Mouse (Mus musculus) stomach, embryonic 14.5 days (tissue): ENCODE measurements around the gene Cnih2. TPM values are rescaled to one million over a fixed set of nuclear protein-coding genes. Genes with fewer than 3 reads are reported as not detected.

ENCODE experiments used
- ATAC-seq: fragments of 200-750 bp; cut with Nextera tagmentation; 2 replicates; pipeline ENCODE4 v1.8.0; 2017; ENCODE audit warnings: low read depth, moderate TSS enrichment; ENCODE audit not compliant: insufficient number of reproducible peaks, insufficient read depth, low FRiP score
- H3K27ac ChIP-seq: fragments of 300-500 bp; sonication (generic); 2 replicates; pipeline ENCODE4 v1.5.1; 2014; ENCODE audit warnings: mild to moderate bottlenecking, low read length, moderate library complexity, mixed read lengths
- H3K27me3 ChIP-seq: fragments of 300-500 bp; sonication (generic); 2 replicates; pipeline ENCODE4 v1.6.1; 2014; ENCODE audit warnings: low read length, control low read depth, mixed read lengths; ENCODE audit not compliant: control insufficient read depth, insufficient read depth
- H3K36me3 ChIP-seq: fragments of 300-500 bp; sonication (generic); 2 replicates; pipeline ENCODE4 v1.6.1; 2014; ENCODE audit warnings: mild to moderate bottlenecking, control low read depth, low read length, moderate library complexity, mixed read lengths; ENCODE audit not compliant: control insufficient read depth, insufficient read depth
- H3K4me1 ChIP-seq: fragments of 300-500 bp; sonication (generic); 2 replicates; pipeline ENCODE4 v1.6.1; 2014; ENCODE audit warnings: low read length, control low read depth, mixed read lengths; ENCODE audit not compliant: control insufficient read depth, insufficient read depth
- H3K4me2 ChIP-seq: fragments of 300-500 bp; sonication (generic); replicated peaks from 2 replicates; pipeline ENCODE4 v1.6.1; 2014; ENCODE audit warnings: low read depth, low read length, control low read depth
- H3K4me3 ChIP-seq: fragments of 300-500 bp; sonication (generic); 2 replicates; pipeline ENCODE4 v1.5.1; 2014; ENCODE audit warnings: low read depth, low read length, control low read depth
- H3K9ac ChIP-seq: fragments of 300-500 bp; sonication (generic); replicated peaks from 2 replicates; pipeline ENCODE4 v1.6.1; 2014; ENCODE audit warnings: low read depth, mild to moderate bottlenecking, control low read depth, low read length, moderate library complexity, mixed read lengths
- H3K9me3 ChIP-seq: fragments of 300-500 bp; sonication (generic); 2 replicates; pipeline ENCODE4 v1.6.1; 2016; ENCODE audit warnings: low read depth, low read length, control low read depth; ENCODE audit not compliant: control insufficient read depth
- WGBS: fragments of 180-500 bp; shearing (Covaris S2); extraction: QIAGEN DNeasy Blood & Tissue Kit; methylation state at CpG from one replicate; pipeline ENCODE4 v1.1.7; 2014; 5-methylcytosine and 5-hydroxymethylcytosine counted together
- polyA plus RNA-seq: library from polyadenylated mRNA; unstranded; fragments of >200 nt; fragmentation: Nextera tagmentation; extraction: Ambion mirVana; gene quantifications from 2 replicates; pipeline ENCODE4 v1.2.1, GENCODE M21; 2014

Gene Cnih2
- polyA plus RNA-seq, 1 experiment from 2014 or later: 25.8 TPM

DNA sequence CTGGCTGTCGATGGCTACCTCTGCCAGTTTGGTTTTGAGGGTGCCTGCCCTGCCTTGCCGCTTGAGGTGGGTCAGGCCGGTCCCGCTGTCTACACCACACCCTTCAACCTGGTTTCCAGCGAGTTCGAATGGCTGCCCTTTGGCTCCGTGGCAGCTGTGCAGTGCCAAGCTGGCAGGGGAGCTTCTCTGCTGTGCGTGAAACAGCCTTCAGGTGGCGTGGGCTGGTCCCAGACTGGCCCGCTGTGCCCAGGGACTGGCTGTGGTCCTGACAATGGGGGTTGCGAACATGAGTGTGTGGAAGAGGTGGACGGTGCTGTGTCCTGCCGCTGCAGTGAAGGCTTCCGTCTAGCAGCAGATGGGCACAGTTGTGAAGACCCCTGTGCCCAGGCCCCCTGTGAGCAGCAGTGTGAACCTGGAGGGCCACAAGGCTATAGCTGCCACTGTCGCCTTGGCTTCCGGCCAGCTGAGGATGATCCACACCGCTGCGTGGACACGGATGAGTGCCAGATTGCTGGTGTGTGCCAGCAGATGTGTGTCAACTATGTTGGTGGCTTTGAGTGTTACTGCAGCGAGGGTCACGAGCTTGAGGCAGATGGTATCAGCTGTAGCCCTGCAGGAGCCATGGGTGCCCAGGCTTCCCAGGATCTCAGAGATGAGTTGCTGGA is 29.6 kb downstream of the Cnih2 start:
- no peaks in the 10 kb centered on the region for H3K36me3 ChIP-seq
- no peak overlapping the region; the same call in 1 of the 2 replicates for H3K27ac ChIP-seq
- H3K27me3 ChIP-seq: 0 out of 2 replicates have a peak, but pooled peaks cover 2% of the 10 kb centered on the region
- peaks cover 45% of the 10 kb centered on the region for H3K4me1 ChIP-seq
- H3K4me3 ChIP-seq: peak overlapping the region; percentile 70
- WGBS: 29% methylated on average over 21 of the region's 21 CpGs
- peak overlapping the region; percentile 60 for H3K9ac ChIP-seq
- H3K4me2 ChIP-seq: peak overlapping the region; percentile 76
- no peaks in the 10 kb centered on the region for H3K9me3 ChIP-seq
- no peak for ATAC-seq

GRCm38 (mm10) chr19:5067867-5068569 is 30.3 kb downstream of the Cnih2 start, which contains the start of gene Cd248:
Cd248 (plus strand) TSS chr19:5068078.
- Histone ChIP-seq H3K9ac (peak within 1 kb of the TSS; percentile 60), H3K4me1 (peaks cover 45% of the 10 kb centered on the region), H3K27ac (peak within 1 kb of the TSS; percentile 95), H3K36me3 (no peaks in the 10 kb centered on the region), H3K9me3 (no peaks in the 10 kb centered on the region), H3K4me2 (peak within 1 kb of the TSS; percentile 76), H3K27me3 (0 out of 2 replicates have a peak, but pooled peaks cover 2% of the 10 kb centered on the region), H3K4me3 (peak within 1 kb of the TSS; percentile 70)
- 1% methylated on average over 54 of the region's 56 CpGs for WGBS
- peak; percentile 63 for ATAC-seq

DNA sequence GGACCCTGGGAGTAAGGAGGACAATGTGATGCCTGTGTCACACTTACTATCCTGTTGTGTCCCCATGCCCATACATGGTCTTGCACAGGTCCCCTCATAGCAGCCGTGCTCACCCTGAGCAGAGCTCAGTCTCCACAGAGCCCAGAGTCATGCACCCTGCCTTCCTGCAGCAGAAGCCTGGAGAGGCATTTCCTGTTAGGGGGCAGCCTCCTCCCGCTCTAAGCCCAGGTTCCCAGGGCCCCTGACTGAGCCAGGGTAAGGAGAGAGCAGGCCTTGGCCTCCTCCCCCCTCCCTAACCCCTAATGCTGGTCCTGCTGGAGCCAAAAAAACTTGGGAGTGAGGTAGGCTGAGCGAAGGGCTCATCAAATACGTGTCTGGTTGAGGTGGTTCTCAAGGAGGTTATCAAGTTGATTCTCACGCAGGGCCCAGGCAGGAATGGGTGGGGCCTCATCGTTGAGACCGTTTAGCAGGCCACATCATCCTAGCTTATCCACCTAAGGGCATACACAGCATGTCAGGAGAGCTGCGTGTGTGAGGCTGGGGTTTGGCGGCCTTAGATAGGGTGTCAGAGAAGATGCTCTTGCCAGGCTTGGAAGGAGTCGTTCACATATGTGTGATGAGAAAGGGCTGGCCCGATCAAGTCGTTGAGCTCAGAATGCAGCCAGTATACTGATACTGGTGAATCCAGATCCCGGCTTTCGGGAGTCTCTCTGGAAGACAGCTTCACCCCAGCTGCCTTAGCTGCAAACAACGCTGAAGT is 31.1 kb downstream of the Cnih2 start:
- 0 out of 2 replicates have a peak, but pooled peaks cover 2% of the 10 kb centered on the region for H3K27me3 ChIP-seq
- H3K9me3 ChIP-seq: no peaks in the 10 kb centered on the region
- peak overlapping the region; percentile 95 for H3K27ac ChIP-seq
- 3% methylated on average over 15 of the region's 15 CpGs for WGBS
- H3K4me1 ChIP-seq: peaks cover 45% of the 10 kb centered on the region
- peak overlapping the region; percentile 70; the same call in 1 of the 2 replicates for H3K4me3 ChIP-seq
- peak overlapping the region; percentile 76 for H3K4me2 ChIP-seq
- peak overlapping the region; percentile 28; the same call in 1 of the 2 replicates for H3K9ac ChIP-seq
- no peaks in the 10 kb centered on the region for H3K36me3 ChIP-seq
- ATAC-seq: no peak

GRCm38 (mm10) chr19:5065104-5065503 is 33.2 kb downstream of the Cnih2 start:
- WGBS: 39% methylated on average over 7 of the region's 7 CpGs
- no peak for ATAC-seq
- Histone ChIP-seq H3K36me3 (no peaks in the 10 kb centered on the region), H3K27me3 (0 out of 2 replicates have a peak, but pooled peaks cover 2% of the 10 kb centered on the region), H3K4me2 (no peak overlapping the region), H3K4me1 (peaks cover 49% of the 10 kb centered on the region), H3K9me3 (no peaks in the 10 kb centered on the region), H3K27ac (peak overlapping the region; percentile 33; the same call in 1 of the 2 replicates), H3K4me3 (no peak overlapping the region), H3K9ac (no peak overlapping the region)

GRCm38 (mm10) chr19:5062446-5062845 is 35.9 kb downstream of the Cnih2 start:
- H3K4me1 ChIP-seq: peaks cover 51% of the 10 kb centered on the region
- no peak overlapping the region for H3K4me3 ChIP-seq
- H3K27ac ChIP-seq: no peak overlapping the region
- H3K36me3 ChIP-seq: no peaks in the 10 kb centered on the region
- 74% methylated on average over 6 of the region's 6 CpGs for WGBS
- no peak overlapping the region for H3K4me2 ChIP-seq
- no peaks in the 10 kb centered on the region for H3K9me3 ChIP-seq
- no peak for ATAC-seq
- no peak overlapping the region for H3K9ac ChIP-seq
- no peaks in the 10 kb centered on the region for H3K27me3 ChIP-seq

DNA sequence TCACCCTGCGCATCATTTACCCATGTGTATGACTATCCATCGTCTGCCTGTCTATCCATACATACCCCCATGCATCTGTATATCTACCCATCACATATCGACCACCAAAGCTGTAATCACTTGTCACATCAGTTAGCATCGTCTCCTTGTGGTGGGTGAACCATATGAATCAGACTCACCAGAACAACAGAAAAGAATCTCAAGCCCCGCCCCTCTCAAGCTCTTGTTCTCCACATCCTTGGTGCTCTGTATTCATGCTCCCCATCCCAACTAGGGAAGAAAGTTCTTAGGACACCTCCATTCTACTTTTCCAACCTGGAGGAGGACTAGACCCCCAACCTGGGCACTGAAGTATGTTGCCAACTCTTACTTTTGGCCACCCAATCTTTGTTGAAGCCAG is 36.3 kb downstream of the Cnih2 start:
- Histone ChIP-seq H3K4me1 (peaks cover 48% of the 10 kb centered on the region), H3K27ac (no peak overlapping the region)
- WGBS: 88% methylated on average over 5 of the region's 5 CpGs

DNA sequence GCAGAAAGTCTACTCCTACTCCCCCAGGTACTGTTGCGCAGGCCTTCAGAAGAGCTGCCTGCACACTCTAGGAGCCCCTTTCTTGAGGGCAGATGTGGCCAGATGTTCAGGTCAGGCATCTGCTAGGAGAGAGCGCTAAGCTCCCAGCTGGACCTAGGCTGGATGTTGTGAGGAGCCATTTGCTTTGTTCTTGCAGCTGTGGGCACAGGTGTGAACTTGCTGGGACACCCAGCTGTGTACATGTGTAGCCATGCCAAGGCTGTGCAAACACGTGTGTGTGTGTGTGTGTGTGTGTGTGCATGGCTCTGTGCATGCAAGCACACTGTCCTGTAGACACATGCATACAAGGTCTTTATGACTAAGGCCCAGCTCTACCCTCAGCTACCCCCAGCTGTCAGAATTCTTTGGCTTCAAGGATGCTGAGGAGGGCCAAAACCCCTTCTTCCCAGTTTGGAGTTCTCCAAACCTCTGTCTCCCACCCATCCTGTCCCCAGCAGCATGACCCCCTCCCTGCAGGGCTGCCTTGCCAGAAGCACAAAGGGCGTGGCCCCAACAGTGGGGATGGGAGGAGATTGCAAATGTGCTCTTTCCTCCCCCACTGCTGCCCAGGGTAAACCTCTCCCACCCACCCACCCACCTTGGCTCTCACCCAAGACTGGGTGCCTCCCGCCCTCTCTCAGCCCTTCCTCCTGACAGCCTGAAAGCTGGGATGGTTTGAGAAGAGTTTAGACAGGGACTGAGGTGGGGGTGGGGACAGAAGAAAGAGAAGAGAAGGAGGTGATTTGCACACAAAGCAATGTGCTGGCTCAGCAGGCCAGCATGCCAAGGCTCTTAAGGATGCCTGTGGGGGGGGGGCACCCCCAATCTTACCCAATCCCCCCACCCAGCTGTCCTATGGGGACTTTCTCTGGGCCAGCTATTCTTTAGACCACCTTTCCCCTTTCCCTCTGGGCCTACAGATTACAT is 37.7 kb downstream of the Cnih2 start:
- peaks cover 43% of the 10 kb centered on the region for H3K4me1 ChIP-seq
- no peak overlapping the region for H3K9ac ChIP-seq

More for the DNA sequence above, 36.3 kb downstream of the Cnih2 start:
- H3K4me2 ChIP-seq: no peak overlapping the region
- no peak overlapping the region for H3K9ac ChIP-seq
- H3K27me3 ChIP-seq: no peaks in the 10 kb centered on the region
- H3K36me3 ChIP-seq: no peaks in the 10 kb centered on the region
- ATAC-seq: no peak
- H3K9me3 ChIP-seq: no peaks in the 10 kb centered on the region
- no peak overlapping the region for H3K4me3 ChIP-seq

More for the DNA sequence above, 37.7 kb downstream of the Cnih2 start:
- peak; percentile 31; the same call in 1 of the 2 replicates for ATAC-seq
- H3K4me3 ChIP-seq: no peak overlapping the region
- H3K36me3 ChIP-seq: no peaks in the 10 kb centered on the region
- no peak overlapping the region for H3K4me2 ChIP-seq
- H3K9me3 ChIP-seq: no peaks in the 10 kb centered on the region
- 24% methylated on average over 5 of the region's 5 CpGs for WGBS
- H3K27ac ChIP-seq: peak overlapping the region; percentile 66; the same call in 1 of the 2 replicates
- H3K27me3 ChIP-seq: no peaks in the 10 kb centered on the region
